Mouse (Mus musculus) cortical plate, adult 2 months (tissue): ENCODE measurements around the gene Gck.

Source experiments
- CTCF ChIP-seq: fragments of 200-500 bp; IDR thresholded peaks from 2 replicates; pipeline ENCODE4 v1.5.1; 2011; ENCODE audit warnings: mild to moderate bottlenecking, control low read depth, low read length; ENCODE audit not compliant: insufficient read depth; ENCODE audit errors: extremely low read depth
- POLR2A ChIP-seq: fragments of 200-500 bp; IDR thresholded peaks from 2 replicates; pipeline ENCODE4 v1.6.1; 2011; ENCODE audit warnings: mild to moderate bottlenecking, low read length, control low read depth; ENCODE audit not compliant: insufficient read depth; ENCODE audit errors: extremely low read depth

DNA sequence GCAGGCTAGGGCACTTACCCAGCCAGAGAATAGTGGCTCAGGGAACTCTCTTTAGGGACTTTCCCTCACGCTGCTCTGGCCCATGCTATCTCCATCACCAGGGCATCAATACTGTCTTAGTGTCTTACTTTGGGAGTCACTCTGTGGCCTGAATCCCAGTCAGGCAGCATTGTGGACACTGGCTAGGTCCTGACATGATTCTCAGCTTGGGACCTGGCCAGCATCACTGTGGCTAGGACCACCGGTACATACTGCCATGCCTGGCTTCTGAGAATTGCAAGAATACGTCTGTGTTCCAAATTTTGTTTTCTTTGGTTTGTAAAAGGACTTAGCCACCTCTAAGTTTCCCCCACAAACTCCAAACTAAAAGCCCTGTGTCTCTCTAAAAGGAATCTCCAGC, 45.0 kb upstream of the Gck start:
- TF ChIP-seq POLR2A = no peak
- TF ChIP-seq CTCF = no peak
